Mouse (Mus musculus) MEL (cell line): ENCODE data around the gene Dnaja4. TPM values are rescaled to one million over a fixed set of nuclear protein-coding genes. Genes with fewer than 3 reads are reported as not detected.
"Not testable (repeated sequence)": the region's sequence is repeated elsewhere in the genome, so short reads cannot be mapped to it uniquely, and the experiment has no call there.

Experiments used
- DNase-seq: peaks from one replicate; pipeline ENCODE4 v3.0.0; 2011; ENCODE audit warnings: low read depth, low spot score
- H3K27ac ChIP-seq: 2 replicates; pipeline ENCODE4 v1.5.1; 2012; ENCODE audit warnings: low read depth, mild to moderate bottlenecking, control low read depth, low read length, moderate library complexity; ENCODE audit not compliant: control insufficient read depth
- H3K27me3 ChIP-seq, 2 experiments: fragments of 150-350 bp in 1 of 2; sonication (generic) in 1 of 2; 2 replicates each; pipeline ENCODE4 v1.6.1; 2012; ENCODE audit warnings: low read length in 2 of 2, mild to moderate bottlenecking in 2 of 2, improper control_type of control experiment in 1 of 2, moderate library complexity in 1 of 2; ENCODE audit not compliant: insufficient read depth in 2 of 2, control insufficient read depth in 1 of 2
- H3K36me3 ChIP-seq, 2 experiments: 2 replicates each; pipeline ENCODE4 v1.6.1; 2012 to 2014; ENCODE audit warnings: low read length in 2 of 2, improper control_type of control experiment in 1 of 2, inconsistent platforms in 1 of 2, mild to moderate bottlenecking in 1 of 2; ENCODE audit not compliant: insufficient read depth in 2 of 2, control insufficient read depth in 1 of 2
- H3K4me1 ChIP-seq, 2 experiments: fragments of 150-350 bp in 1 of 2; sonication (generic) in 1 of 2; 2 replicates each; pipeline ENCODE4 v1.6.1; 2012; ENCODE audit warnings: low read length in 2 of 2, improper control_type of control experiment in 1 of 2, mild to moderate bottlenecking in 1 of 2; ENCODE audit not compliant: insufficient read depth in 2 of 2, control insufficient read depth in 1 of 2
- H3K4me3 ChIP-seq, 2 experiments: fragments of 150-350 bp in 1 of 2; sonication (generic) in 1 of 2; 2 replicates each; pipeline ENCODE4 v1.5.1; 2012; ENCODE audit warnings: low read depth in 2 of 2, low read length in 2 of 2, mild to moderate bottlenecking in 2 of 2, moderate library complexity in 2 of 2, control low read depth in 1 of 2, improper control_type of control experiment in 1 of 2; ENCODE audit not compliant: control insufficient read depth in 1 of 2, insufficient read depth in 1 of 2
- H3K79me2 ChIP-seq: 2 replicates; pipeline ENCODE4 v1.6.1; 2012; ENCODE audit warnings: mild to moderate bottlenecking, low read length, moderate library complexity; ENCODE audit not compliant: control insufficient read depth, poor library complexity, insufficient read depth
- H3K9ac ChIP-seq: 2 replicates; pipeline ENCODE4 v1.6.1; 2012; ENCODE audit warnings: low read depth, mild to moderate bottlenecking, control low read depth, low read length, moderate library complexity; ENCODE audit not compliant: control insufficient read depth, poor library complexity, severe bottlenecking
- H3K9me3 ChIP-seq: fragments of 150-350 bp; sonication (generic); replicated peaks from 2 replicates; pipeline ENCODE4 v1.6.1; 2012; ENCODE audit warnings: mild to moderate bottlenecking, low read length, improper control_type of control experiment, moderate library complexity; ENCODE audit not compliant: insufficient read depth
- CHD1 ChIP-seq: IDR thresholded peaks from 2 replicates; pipeline ENCODE4 v1.6.1; 2012; ENCODE audit warnings: low read depth, mild to moderate bottlenecking, inconsistent platforms, low read length, improper control_type of control experiment
- ELF1 ChIP-seq: IDR thresholded peaks from 2 replicates; pipeline ENCODE4 v1.6.1; 2014; ENCODE audit warnings: low read depth, mild to moderate bottlenecking, inconsistent platforms, low read length, improper control_type of control experiment, moderate library complexity
- EP300 ChIP-seq, 2 experiments: IDR thresholded peaks; 2 replicates each; pipeline ENCODE4 v1.6.1; 2011; ENCODE audit warnings: improper control_type of control experiment in 2 of 2, low read length in 2 of 2, low read depth in 1 of 2, mild to moderate bottlenecking in 1 of 2
- ETS1 ChIP-seq: IDR thresholded peaks from 2 replicates; pipeline ENCODE4 v1.6.1; 2012; ENCODE audit warnings: low read depth, mild to moderate bottlenecking, inconsistent platforms, low read length, improper control_type of control experiment, moderate library complexity
- HCFC1 ChIP-seq: IDR thresholded peaks from 2 replicates; pipeline ENCODE4 v1.6.1; 2012; ENCODE audit warnings: low read depth, mild to moderate bottlenecking, inconsistent platforms, low read length, improper control_type of control experiment, moderate library complexity
- MAX ChIP-seq: IDR thresholded peaks from 2 replicates; pipeline ENCODE4 v1.6.1; 2011; ENCODE audit warnings: low read length, improper control_type of control experiment
- MEF2A ChIP-seq: IDR thresholded peaks from 2 replicates; pipeline ENCODE4 v1.6.1; 2014; ENCODE audit warnings: low read depth, mild to moderate bottlenecking, inconsistent platforms, low read length, improper control_type of control experiment; ENCODE audit not compliant: poor library complexity, insufficient replicate concordance, severe bottlenecking; ENCODE audit errors: extremely low read depth
- MXI1 ChIP-seq: IDR thresholded peaks from 2 replicates; pipeline ENCODE4 v1.6.1; 2011; ENCODE audit warnings: mild to moderate bottlenecking, low read depth, low read length, improper control_type of control experiment
- MYB ChIP-seq: IDR thresholded peaks from 2 replicates; pipeline ENCODE4 v1.6.1; 2011; ENCODE audit warnings: mild to moderate bottlenecking, low read depth, low read length, improper control_type of control experiment
- NELFE ChIP-seq: IDR thresholded peaks from 2 replicates; pipeline ENCODE4 v1.6.1; 2011; ENCODE audit warnings: low read depth, low read length, improper control_type of control experiment
- NRF1 ChIP-seq: IDR thresholded peaks from 2 replicates; pipeline ENCODE4 v1.6.1; 2014; ENCODE audit warnings: low read depth, mild to moderate bottlenecking, inconsistent platforms, low read length, improper control_type of control experiment, moderate library complexity; ENCODE audit not compliant: poor library complexity, insufficient read depth, severe bottlenecking
- POLR2A ChIP-seq, 2 experiments: IDR thresholded peaks; 2 replicates each; pipeline ENCODE4 v1.6.1; 2011 to 2012; ENCODE audit warnings: low read length in 2 of 2, mild to moderate bottlenecking in 2 of 2, control low read depth in 1 of 2, improper control_type of control experiment in 1 of 2, low read depth in 1 of 2, moderate library complexity in 1 of 2; ENCODE audit not compliant: control insufficient read depth in 1 of 2, insufficient read depth in 1 of 2, poor library complexity in 1 of 2
- POLR2AphosphoS2 ChIP-seq: IDR thresholded peaks from 2 replicates; pipeline ENCODE4 v1.6.1; 2011; ENCODE audit warnings: low read length, improper control_type of control experiment
- RAD21 ChIP-seq: IDR thresholded peaks from 2 replicates; pipeline ENCODE4 v1.6.1; 2011; ENCODE audit warnings: mild to moderate bottlenecking, low read depth, low read length, improper control_type of control experiment
- SIN3A ChIP-seq: IDR thresholded peaks from 2 replicates; pipeline ENCODE4 v1.6.1; 2012; ENCODE audit warnings: low read length, improper control_type of control experiment, inconsistent platforms
- TAL1 ChIP-seq: IDR thresholded peaks from 2 replicates; pipeline ENCODE4 v1.6.1; 2012; ENCODE audit warnings: mild to moderate bottlenecking, inconsistent platforms, low read length, moderate library complexity, mixed read lengths
- TBP ChIP-seq: IDR thresholded peaks from 2 replicates; pipeline ENCODE4 v1.8.0; 2011; ENCODE audit warnings: low read depth, low read length, improper control_type of control experiment
- TCF12 ChIP-seq: IDR thresholded peaks from 2 replicates; pipeline ENCODE4 v1.6.1; 2014; ENCODE audit warnings: low read depth, mild to moderate bottlenecking, inconsistent platforms, low read length, improper control_type of control experiment, moderate library complexity
- USF2 ChIP-seq, 2 experiments: IDR thresholded peaks; 2 replicates each; pipeline ENCODE4 v1.6.1; 2011 to 2012; ENCODE audit warnings: improper control_type of control experiment in 2 of 2, low read length in 2 of 2, borderline replicate concordance in 1 of 2, inconsistent platforms in 1 of 2, low read depth in 1 of 2, mild to moderate bottlenecking in 1 of 2; ENCODE audit not compliant: insufficient read depth in 1 of 2
- ZC3H11A ChIP-seq: IDR thresholded peaks from 2 replicates; pipeline ENCODE4 v1.6.1; 2012; ENCODE audit warnings: low read depth, mild to moderate bottlenecking, inconsistent platforms, low read length, improper control_type of control experiment
- ZMIZ1 ChIP-seq: IDR thresholded peaks from 2 replicates; pipeline ENCODE4 v1.6.1; 2012; ENCODE audit warnings: low read depth, mild to moderate bottlenecking, inconsistent platforms, low read length, improper control_type of control experiment, moderate library complexity
- ZNF384 ChIP-seq: IDR thresholded peaks from 2 replicates; pipeline ENCODE4 v1.6.1; 2012; ENCODE audit warnings: low read depth, mild to moderate bottlenecking, inconsistent platforms, low read length, improper control_type of control experiment
- polyA plus RNA-seq, 2 experiments: library from polyadenylated mRNA; stranded (reverse) in 1 of 2; unstranded in 1 of 2; fragments of >175 nt in 1 of 2; fragments of >200 nt in 1 of 2; gene quantifications; 2 replicates each; pipeline versions ENCODE4 v1.2.1 to v1.2.4; 2012; ENCODE audit warnings: low replicate concordance in 2 of 2, low read depth in 1 of 2; ENCODE audit not compliant: insufficient read length in 2 of 2, insufficient read depth in 1 of 2, missing spikeins in 1 of 2
- total RNA-seq: library from RNA; depleted of rRNA; stranded (reverse); fragments of 300-350 nt; gene quantifications from 2 replicates; pipeline ENCODE4 v1.2.3, GENCODE M21; 2012

The Dnaja4 gene
- total and polyA plus RNA-seq, 3 experiments = 10.9 to 13.0 TPM; not detected in 1

DNA sequence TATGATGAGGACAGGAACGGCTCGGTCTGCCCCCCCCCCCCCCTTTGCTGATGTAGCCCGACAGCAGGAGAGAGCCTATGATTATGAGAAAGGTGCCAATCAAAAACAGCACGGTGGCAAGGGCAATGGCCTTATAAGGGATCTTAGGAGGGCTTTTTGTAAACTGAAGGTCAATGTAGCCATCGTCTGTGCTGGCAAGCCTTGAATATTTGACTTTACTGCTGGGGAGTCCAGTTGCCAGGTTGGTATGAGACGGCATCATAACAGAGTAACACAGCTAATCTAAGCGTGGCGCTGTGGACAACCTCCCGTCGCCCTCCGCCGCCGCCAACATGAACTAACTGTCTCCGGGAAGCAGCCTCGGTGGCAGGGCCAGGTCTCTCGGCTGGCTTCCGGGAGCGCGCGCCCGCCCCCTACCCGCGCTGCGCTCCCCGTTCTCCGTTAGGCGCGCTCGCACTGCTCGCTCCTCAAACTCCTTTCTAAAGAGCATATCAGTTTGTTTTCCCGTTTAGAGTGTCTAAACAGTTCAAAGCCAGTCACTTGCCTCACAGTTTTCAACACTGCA is 7.3 kb upstream of the Dnaja4 start:
- H3K9me3 ChIP-seq, H3K27ac ChIP-seq, H3K36me3 ChIP-seq, H3K27me3 ChIP-seq, H3K4me1 ChIP-seq, H3K79me2 ChIP-seq: not testable (repeated sequence)
- DNase-seq = peak; percentile 28
- 0 out of 2 replicates have a peak, but pooled peaks have one; percentile 42 for TF ChIP-seq ELF1
- peak overlapping the region; percentile 52 for H3K9ac ChIP-seq
- H3K4me3 ChIP-seq = peak overlapping the region; percentile 45 to 66

DNA sequence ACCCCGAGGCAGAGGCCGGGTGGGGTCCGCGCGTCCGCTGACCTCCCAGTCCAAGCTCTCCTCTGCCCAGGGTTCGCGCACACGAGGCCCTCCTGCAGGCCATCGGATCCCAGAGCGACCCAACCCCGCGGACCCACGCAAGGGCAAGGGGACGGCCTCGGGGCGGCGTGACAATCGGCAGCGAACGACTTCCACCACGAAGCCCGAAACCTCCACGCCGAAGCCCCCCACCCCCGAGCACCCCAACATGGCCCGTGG is 343 bp downstream of the Dnaja4 start:
- 0 out of 2 replicates have a peak, but pooled peaks have one; percentile 14 for TF ChIP-seq MAX
- no peak for TF ChIP-seq SIN3A
- H3K27me3 ChIP-seq = no peaks in the 10 kb centered on the region
- peaks cover 28% of the 10 kb centered on the region for H3K79me2 ChIP-seq
- peak overlapping the region; percentile 25 for H3K27ac ChIP-seq
- H3K36me3 ChIP-seq = peaks cover 0 to 42% of the 10 kb centered on the region in 2 experiments; a peak in 2 of 4 replicates
- no peaks in the 10 kb centered on the region for H3K9me3 ChIP-seq
- peak overlapping the region; percentile 95 for H3K9ac ChIP-seq
- DNase-seq = no peak
- peak overlapping the region; percentile 78 to 86 for H3K4me3 ChIP-seq
- peaks cover 29 to 46% of the 10 kb centered on the region in 2 experiments for H3K4me1 ChIP-seq

DNA sequence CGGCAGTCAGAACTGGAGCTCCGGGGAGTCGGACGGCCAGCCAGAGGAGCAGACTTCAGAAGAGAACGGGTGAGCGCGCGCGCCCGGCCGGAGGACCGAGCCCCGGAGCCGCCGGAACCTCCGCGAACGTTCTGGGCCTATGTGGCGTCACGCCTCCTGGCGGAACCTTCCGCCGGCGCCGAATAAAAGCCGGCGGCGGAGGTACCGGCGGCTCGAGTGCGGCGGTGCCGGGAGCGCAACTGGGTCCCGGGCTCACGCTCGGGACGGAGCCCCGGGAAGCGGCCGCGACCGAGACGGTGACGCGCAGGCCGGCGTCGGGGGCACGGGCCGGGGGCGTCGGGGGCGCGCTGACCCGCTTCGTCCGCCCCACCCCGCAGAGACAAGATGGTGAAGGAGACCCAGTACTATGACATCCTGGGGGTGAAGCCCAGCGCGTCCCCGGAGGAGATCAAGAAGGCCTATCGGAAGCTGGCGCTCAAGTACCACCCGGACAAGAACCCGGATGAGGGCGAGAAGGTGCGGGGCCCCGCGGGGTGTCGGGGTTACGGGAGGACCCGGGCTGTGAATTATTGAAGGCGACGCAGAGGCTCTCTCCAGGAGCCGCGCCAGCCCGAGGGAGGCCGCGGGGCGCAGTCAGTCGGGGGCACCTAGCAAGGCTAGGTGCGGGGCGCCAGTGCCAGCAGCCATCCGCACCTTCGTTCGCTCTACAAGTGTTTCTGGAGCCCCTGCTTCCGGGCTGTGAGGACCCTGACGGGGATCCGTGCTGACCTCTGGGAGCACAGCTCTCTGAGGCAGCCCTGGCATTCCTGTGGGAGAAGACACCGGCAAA is 886 bp downstream of the Dnaja4 start:
- Histone ChIP-seq H3K27me3 (no peaks in the 10 kb centered on the region), H3K79me2 (peaks cover 28% of the 10 kb centered on the region), H3K4me1 (peaks cover 31 to 49% of the 10 kb centered on the region in 2 experiments), H3K4me3 (peak overlapping the region; percentile 78 to 86), H3K36me3 (peaks cover 0 to 45% of the 10 kb centered on the region in 2 experiments; a peak in 2 of 4 replicates), H3K27ac (peak overlapping the region; percentile 25), H3K9ac (peak overlapping the region; percentile 95), H3K9me3 (no peaks in the 10 kb centered on the region)
- DNase-seq = peak; percentile 71
- TF ChIP-seq MYB = no peak
- no peak for TF ChIP-seq HCFC1
- peak; percentile 57 for TF ChIP-seq TCF12
- TF ChIP-seq RAD21 = no peak
- TF ChIP-seq MAX = 0 out of 2 replicates have a peak, but pooled peaks have one; percentile 1
- no peak for TF ChIP-seq TAL1
- TF ChIP-seq ZMIZ1 = peak; percentile 87
- TF ChIP-seq ETS1 = peak; percentile 12; the same call in 1 of the 2 replicates
- peak; percentile 72 for TF ChIP-seq TBP
- peak; percentile 53; the same call in 1 of the 2 replicates for TF ChIP-seq MXI1
- peak; percentile 34; the same call in 1 of the 2 replicates for TF ChIP-seq POLR2AphosphoS2
- no peak for TF ChIP-seq MEF2A
- TF ChIP-seq CHD1 = 0 out of 2 replicates have a peak, but pooled peaks have one; percentile 11
- TF ChIP-seq POLR2A (IDR thresholded peaks at IDR 0.05; ENCODE audit: control insufficient read depth in 1 of 2, insufficient read depth in 1 of 2, low read depth in 1 of 2, low read length in 2 of 2, poor library complexity in 1 of 2) = peak; percentile 66 to 88; a peak in 3 of 4 replicates
- no peak for TF ChIP-seq EP300 (IDR thresholded peaks at IDR 0.05; ENCODE audit: low read depth in 1 of 2, low read length in 2 of 2)
- 0 out of 2 replicates have a peak, but pooled peaks have one; percentile 2 for TF ChIP-seq SIN3A
- TF ChIP-seq ZNF384 = no peak
- TF ChIP-seq ZC3H11A = no peak
- no peak for TF ChIP-seq NRF1
- peak; percentile 78 for TF ChIP-seq NELFE
- no peak for TF ChIP-seq USF2 (IDR thresholded peaks at IDR 0.05; ENCODE audit: borderline replicate concordance in 1 of 2, insufficient read depth in 1 of 2, low read depth in 1 of 2, low read length in 2 of 2)
